Mouse (Mus musculus) ES-E14 (cell line): ENCODE measurements around the gene Epop.

Source experiments
- HCFC1 ChIP-seq: IDR thresholded peaks from 2 replicates; pipeline ENCODE4 v1.6.1; 2012; ENCODE audit warnings: low read length, inconsistent platforms, borderline replicate concordance; ENCODE audit not compliant: insufficient read depth
- MAFK ChIP-seq: IDR thresholded peaks from 2 replicates; pipeline ENCODE4 v1.6.1; 2014; ENCODE audit warnings: mild to moderate bottlenecking, low read depth, low read length, inconsistent platforms; ENCODE audit not compliant: insufficient read depth
- ZNF384 ChIP-seq: IDR thresholded peaks from 2 replicates; pipeline ENCODE4 v1.6.1; 2012; ENCODE audit warnings: low read depth, low read length, inconsistent platforms

GRCm38 (mm10) chr11:97660734-97661647, 31.5 kb upstream of the Epop start:
- TF ChIP-seq ZNF384 = no peak
- no peak for TF ChIP-seq HCFC1
- TF ChIP-seq MAFK = no peak
